Mouse (Mus musculus) retina, adult 2 months (tissue): ENCODE results near the gene Nol3.
A peak's percentile ranks its signal among the peaks of the same experiment; 100 is the strongest.
"Not testable (repeated sequence)": the region's sequence is repeated elsewhere in the genome, so short reads cannot be mapped to it uniquely, and the experiment has no call there.

Source experiments
- DNase-seq: peaks from one replicate; pipeline ENCODE4 v3.0.0-alpha.2; 2012; ENCODE audit warnings: low read depth, low spot score

Nol3 gene

GRCm38 (mm10) chr8:105275840-105276239, at the start of gene Nol3:
Nol3 (plus strand) TSS chr8:105276140.
- no peak for DNase-seq

GRCm38 (mm10) chr8:105231503-105232320, 44.2 kb upstream of the Nol3 start:
- no peak for DNase-seq

- not testable (repeated sequence) for DNase-seq
Observed at GRCm38 (mm10) chr8:105232321-105232693, 43.6 kb upstream of the Nol3 start.

- no peak for DNase-seq
Observed at GRCm38 (mm10) chr8:105233126-105233935, 42.6 kb upstream of the Nol3 start.

GRCm38 (mm10) chr8:105235206-105235605, 40.7 kb upstream of the Nol3 start:
- DNase-seq, result no peak

DNA sequence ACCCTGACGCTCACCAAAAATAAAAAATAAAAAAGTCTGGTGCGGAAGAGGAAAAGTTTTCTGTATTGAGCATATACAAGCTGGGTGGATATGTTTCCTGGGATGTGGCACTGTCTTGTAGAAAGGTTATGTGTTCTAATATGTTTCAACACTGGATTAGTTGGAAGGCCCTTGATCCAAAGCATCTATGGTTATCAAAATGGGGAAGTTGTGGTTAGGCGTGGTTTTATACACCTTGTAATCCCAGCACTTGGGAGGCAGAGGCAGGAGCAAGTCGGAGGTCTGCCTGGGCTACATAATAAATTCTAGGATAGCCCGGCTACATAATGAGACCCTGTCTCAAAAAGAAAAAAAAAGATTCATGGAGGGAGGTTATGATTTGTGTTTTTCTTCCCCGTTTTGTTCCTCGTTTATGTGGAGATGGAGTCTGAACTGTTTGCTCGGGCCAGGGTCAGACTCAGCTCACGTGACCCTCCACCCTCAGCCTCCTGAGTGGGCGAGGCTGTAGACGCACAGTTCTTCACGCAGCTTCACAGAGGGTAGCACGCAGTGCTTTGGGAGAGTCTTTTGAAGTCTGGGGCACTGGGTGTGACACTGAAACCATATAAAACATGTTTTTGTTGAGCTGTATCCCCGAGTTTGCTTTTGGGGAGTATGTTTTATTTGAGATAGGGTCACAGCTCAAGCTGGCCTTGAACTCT, 38.3 kb upstream of the Nol3 start:
- DNase-seq, result no peak

- no peak for DNase-seq
Observed at GRCm38 (mm10) chr8:105241016-105241415, 34.9 kb upstream of the Nol3 start.

- DNase-seq, result no peak
Observed at GRCm38 (mm10) chr8:105251954-105252353, 24.0 kb upstream of the Nol3 start.

DNA sequence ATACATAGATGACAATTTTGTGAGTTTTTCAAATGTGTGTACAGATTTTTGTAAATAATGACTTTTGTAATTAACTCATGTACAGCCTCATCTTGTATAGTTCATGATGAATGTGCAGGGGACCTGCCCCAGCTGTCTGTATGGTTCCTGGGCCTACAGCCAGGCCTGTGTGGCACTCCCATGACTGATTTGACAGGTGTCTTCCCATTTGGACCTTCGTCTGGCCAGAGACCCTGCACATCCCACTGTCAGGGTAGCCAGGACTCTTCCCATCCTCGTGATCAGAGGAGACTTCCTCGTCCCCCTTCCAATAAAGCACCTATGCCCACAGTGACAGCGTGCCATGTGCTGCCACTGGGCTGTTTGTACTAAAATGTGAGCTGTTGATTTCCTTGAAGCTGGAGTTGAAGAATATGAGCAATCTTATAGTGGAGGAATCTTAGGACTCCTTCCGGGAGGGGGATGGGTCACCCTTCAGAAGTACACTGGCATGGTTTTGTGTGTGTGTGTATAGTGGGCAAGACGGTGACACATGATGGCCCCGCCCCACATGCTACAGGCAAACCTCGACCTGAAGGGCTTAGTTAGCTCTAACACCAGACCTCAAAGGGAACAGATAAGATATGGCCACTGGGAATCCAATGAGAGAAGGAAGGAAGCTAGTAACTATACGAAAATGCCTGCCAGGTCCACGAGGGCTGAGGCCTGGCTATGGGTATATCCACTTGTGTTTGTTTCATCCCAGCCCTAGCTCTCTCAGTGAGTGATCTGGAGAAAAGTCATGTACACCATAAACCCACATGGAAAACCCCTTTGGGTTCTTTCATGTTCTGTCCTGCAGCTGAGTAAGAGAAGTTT, 23.0 kb upstream of the Nol3 start:
- no peak for DNase-seq

DNA sequence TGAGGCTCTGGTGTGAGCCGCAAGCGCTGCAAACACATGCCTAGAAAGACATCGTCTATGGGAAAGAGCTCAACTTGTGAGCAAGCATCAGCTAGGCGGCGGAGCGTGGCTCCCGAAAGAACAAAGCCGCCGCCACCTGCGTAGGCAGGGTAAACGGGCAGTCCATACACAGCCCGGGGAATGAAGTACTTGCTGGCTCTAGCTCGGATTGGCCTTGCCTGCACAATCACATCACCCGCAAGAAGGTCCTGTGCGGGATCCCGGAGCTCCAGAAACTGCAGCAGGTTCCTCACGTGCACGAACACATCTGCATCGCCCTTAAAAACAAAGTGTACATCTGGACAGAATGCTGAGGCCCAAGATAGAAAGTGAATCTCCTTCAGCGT, 22.2 kb upstream of the Nol3 start:
- no peak for DNase-seq

DNA sequence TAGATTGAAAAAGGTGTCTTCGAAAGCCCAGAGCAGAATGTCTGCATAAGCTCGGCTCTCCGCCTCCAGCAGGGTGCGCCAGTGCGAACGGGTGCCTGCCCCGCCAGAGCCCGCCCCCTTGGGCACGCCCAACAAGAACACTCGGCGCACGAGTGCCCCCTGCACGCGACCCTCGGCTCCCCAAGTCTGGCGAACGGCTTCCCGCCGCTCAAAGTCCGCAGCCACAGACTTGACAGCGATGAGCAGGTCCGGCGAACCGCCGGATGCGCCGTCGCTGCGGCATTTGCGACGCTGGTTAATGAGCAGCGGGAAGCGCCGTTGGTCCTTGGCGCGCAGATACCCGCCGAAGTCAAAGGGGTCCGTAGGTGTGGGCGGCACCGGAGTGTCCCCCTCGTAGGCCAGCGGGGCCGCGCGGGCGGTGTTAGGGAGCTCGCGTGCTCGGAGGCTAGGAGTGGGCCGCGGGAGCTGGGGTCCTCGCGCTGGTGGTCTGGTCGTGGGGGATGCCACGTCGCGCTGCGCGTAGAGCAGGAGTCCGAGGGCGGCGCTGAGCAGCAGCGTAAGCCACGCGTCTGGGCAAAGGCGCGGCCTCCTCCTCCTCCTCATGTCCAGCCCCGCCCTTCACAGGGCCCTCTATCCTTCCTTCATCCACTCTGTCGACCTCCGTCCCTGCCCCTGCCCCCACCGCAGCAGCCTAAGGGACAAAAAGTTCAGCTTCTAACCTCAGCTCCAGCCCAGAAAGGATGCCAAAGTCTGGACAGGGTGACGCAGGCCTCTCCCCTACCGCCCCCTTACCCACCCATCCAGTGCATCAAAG, 21.6 kb upstream of the Nol3 start:
- DNase-seq, result peak; percentile 44

DNA sequence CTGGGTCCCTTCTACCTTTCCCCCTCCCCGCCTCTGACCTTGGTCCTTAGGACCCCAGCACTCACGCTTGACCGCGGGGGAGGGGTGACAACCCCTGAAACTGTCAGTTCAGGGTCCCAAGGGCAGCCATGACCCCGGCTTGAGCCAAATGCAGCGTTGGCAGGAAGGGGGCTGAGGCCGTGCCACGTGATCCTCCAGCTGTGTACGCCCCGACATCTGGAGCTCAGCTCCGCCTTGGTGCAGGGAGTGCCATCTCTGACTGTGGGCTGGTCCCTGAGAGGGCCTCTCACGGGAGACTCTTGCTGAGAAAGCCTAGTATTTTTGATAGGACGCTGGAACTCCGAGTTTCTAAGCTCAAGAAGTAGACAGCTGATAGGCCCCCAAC, 21.0 kb upstream of the Nol3 start, which contains the start of gene B3gnt9:
TSS of gene B3gnt9 (minus strand) at position 188 of the 385 bp plus-strand sequence.
- DNase-seq, result no peak

- DNase-seq, result no peak
Observed at GRCm38 (mm10) chr8:105257318-105258114, 18.4 kb upstream of the Nol3 start.

DNA sequence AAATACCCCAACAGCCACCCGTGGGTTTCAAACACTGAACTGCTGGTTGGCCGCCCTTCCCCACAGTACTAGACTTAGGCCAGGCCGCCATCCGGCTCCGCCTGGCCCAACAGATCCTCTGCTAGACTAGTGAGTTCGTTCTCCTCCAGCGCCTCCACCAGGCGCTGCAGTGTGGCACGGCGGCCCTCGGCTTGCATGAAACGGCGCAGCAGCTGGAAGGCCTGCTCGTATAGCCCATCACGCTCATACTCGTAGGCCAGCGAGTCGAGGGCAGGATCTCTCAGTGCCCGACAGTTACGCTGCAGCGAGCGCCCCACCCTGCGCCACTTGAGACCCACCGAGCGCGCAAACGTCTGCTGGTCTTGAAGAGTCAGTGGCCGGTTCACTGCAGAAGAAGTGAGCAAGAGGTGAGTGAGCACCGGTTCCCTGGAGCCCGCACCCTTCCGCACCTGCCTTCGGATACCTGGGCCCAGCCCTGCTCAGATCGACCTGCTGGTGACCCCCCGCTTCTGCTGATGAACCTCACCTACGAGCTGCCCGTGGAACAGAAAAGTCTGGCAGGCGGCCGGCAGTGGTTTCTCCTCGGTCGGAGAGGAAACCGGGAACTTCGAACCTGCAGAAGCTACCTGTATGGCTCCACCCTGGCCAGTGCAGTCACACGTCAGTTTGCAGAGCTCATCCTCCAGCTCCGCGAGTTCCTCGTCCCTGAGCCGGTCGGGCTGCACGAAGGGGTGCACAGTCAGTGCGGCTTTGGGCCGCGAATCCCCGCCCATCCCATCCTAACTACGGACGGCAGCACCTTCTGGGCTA, 16.8 kb upstream of the Nol3 start:
- DNase-seq, result no peak

DNA sequence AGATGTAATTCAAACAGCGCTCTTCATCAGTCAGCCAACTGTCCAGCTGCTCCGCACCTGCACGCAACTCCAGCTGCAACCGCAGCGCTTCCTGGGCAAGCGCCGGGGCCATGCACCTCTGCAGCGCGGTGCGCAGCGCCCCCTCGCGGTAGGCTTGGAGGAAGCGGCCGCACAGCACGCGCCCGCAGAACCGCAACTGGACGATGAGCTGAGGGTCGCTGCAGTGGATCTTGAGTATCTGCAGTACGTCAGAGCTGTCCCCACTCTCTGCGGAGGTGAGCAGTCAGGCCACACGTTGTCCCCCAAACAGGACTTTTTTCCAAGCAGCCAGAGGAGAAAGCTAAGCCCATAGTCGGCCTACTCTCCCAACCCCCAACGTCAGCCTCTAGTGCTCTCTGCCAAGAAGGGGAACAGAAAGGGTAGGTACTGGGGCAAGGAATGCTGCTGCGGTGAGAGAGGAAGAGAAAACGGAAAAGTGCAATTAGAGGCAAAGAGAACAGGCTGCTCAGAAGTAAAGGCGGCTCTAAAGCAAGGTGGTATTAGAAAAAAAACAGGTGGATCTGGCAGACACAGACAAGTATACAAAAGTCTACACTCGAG, 16.1 kb upstream of the Nol3 start:
- peak; percentile 50 for DNase-seq

- DNase-seq, result no peak
Observed at GRCm38 (mm10) chr8:105260371-105261099, 15.4 kb upstream of the Nol3 start.

GRCm38 (mm10) chr8:105261326-105261980, 14.5 kb upstream of the Nol3 start:
- no peak for DNase-seq
